Mouse (Mus musculus) forebrain, embryonic 15.5 days (tissue): ENCODE data around the gene Slc25a23. TPM values are rescaled to one million over a fixed set of nuclear protein-coding genes. Genes with fewer than 3 reads are reported as not detected.

Experiments used
- ATAC-seq: fragments of 200-750 bp; cut with Nextera tagmentation; replicated peaks from 2 replicates; pipeline ENCODE4 v1.8.0; 2017; ENCODE audit warnings: mild to moderate bottlenecking, moderate TSS enrichment, moderate library complexity
- H3K27ac ChIP-seq: fragments of 300-500 bp; sonication (generic); replicated peaks from 2 replicates; pipeline ENCODE4 v1.5.1; 2015; ENCODE audit warnings: mild to moderate bottlenecking, inconsistent platforms
- H3K27me3 ChIP-seq: fragments of 300-500 bp; sonication (generic); 2 replicates; pipeline ENCODE4 v1.6.1; 2015; ENCODE audit warnings: inconsistent platforms
- H3K36me3 ChIP-seq: fragments of 300-500 bp; sonication (generic); 2 replicates; pipeline ENCODE4 v1.6.1; 2015; ENCODE audit warnings: mild to moderate bottlenecking, inconsistent platforms
- H3K4me1 ChIP-seq: fragments of 300-500 bp; sonication (generic); 2 replicates; pipeline ENCODE4 v1.6.1; 2015; ENCODE audit warnings: inconsistent platforms
- H3K4me2 ChIP-seq: fragments of 300-500 bp; sonication (generic); replicated peaks from 2 replicates; pipeline ENCODE4 v1.6.1; 2015; ENCODE audit warnings: mild to moderate bottlenecking, inconsistent platforms
- H3K4me3 ChIP-seq: fragments of 300-500 bp; sonication (generic); 2 replicates; pipeline ENCODE4 v1.5.1; 2015; ENCODE audit warnings: mild to moderate bottlenecking, inconsistent platforms
- H3K9ac ChIP-seq: fragments of 300-500 bp; sonication (generic); replicated peaks from 2 replicates; pipeline ENCODE4 v1.6.1; 2015; ENCODE audit warnings: mild to moderate bottlenecking, inconsistent platforms
- H3K9me3 ChIP-seq: fragments of 300-500 bp; sonication (generic); 2 replicates; pipeline ENCODE4 v1.6.1; 2016; ENCODE audit warnings: inconsistent platforms
- WGBS: fragments of 180-500 bp; shearing (Covaris S2); methylation state at CpG from one replicate; pipeline ENCODE4 v1.1.7; 2015; ENCODE audit warnings: mixed read lengths; 5-methylcytosine and 5-hydroxymethylcytosine counted together
- polyA plus RNA-seq: library from polyadenylated mRNA; unstranded; fragments of >200 nt; fragmentation: Nextera tagmentation; extraction: Ambion mirVana; gene quantifications from 2 replicates; pipeline ENCODE4 v1.2.1, GENCODE M21; 2015

The Slc25a23 gene
- polyA plus RNA-seq, 1 experiment from 2014 or later = 27.6 TPM

DNA sequence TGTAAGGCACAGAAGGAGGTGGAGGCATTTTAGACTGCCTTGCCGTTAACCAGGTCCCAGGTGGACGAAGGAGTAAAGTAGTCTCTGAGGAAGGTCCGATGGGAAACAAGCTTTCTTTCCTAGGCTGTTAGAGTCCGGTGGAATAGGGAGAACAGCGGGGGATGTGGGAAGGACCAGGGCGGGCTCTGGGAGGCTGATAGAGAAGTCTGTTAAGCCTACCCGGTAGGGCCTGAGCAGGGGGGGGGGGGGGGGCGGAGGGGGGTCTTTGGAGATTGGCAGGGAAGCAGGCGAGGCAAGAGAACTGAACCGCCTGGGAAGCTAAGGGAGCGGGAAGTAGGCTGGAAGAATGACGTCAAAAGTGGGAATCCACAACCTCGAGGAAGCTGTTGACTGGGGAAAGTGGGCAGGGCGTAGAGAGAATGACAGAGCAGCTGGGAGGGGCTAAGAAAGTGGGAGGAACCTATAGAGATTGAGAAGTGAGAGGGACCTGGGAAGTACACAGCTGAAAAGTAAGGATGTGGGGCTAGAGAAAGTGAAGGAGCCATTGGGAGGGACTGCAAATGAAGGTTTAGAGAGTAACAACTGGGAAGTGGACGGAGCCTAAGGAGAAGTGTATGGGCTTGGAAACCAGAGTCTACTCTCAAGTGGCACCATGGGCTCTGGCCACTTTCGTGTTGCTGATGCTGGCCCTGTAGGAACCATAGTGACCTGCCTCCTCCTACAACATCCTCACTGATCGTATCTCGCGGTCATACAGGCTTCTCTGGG lies 36.4 kb upstream of the Slc25a23 start:
- under 1% methylated on average over 19 of the region's 19 CpGs for WGBS

DNA sequence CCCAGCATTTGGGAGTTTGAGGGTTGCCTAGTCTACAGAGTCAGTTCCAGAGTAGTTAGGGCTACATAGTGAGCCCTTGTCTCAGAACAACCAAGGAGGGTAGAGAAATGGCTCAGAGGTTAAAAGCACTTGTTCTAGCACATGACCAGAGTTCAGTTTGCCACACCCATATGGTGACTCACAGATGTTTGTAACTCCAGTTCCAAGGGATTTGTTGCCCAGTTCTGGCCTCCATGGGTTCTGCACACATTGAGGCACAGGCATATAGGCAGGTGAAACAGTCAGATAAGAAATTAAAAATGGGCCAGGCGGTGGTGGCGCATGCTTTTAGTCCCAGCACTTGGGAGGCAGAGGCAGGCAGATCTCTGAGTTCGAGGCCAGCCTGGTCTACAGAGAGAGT lies 34.6 kb upstream of the Slc25a23 start:
- no peak overlapping the region for H3K4me2 ChIP-seq
- no peaks in the 10 kb centered on the region for H3K36me3 ChIP-seq
- H3K9ac ChIP-seq = no peak overlapping the region
- ATAC-seq = no peak
- 96% methylated on average over 3 of the region's 3 CpGs for WGBS
- no peak overlapping the region for H3K4me3 ChIP-seq
- H3K27me3 ChIP-seq = no peaks in the 10 kb centered on the region
- no peak overlapping the region for H3K27ac ChIP-seq
- no peaks in the 10 kb centered on the region for H3K9me3 ChIP-seq
- peaks cover 9% of the 10 kb centered on the region for H3K4me1 ChIP-seq

More for the DNA sequence above, 36.4 kb upstream of the Slc25a23 start:
- Histone ChIP-seq H3K4me1 (peaks cover 9% of the 10 kb centered on the region), H3K4me2 (peak overlapping the region; percentile 36), H3K36me3 (no peaks in the 10 kb centered on the region), H3K9ac (no peak overlapping the region), H3K9me3 (no peaks in the 10 kb centered on the region), H3K27ac (no peak overlapping the region), H3K4me3 (peak overlapping the region; percentile 21), H3K27me3 (no peaks in the 10 kb centered on the region)
- ATAC-seq = peak; percentile 80

DNA sequence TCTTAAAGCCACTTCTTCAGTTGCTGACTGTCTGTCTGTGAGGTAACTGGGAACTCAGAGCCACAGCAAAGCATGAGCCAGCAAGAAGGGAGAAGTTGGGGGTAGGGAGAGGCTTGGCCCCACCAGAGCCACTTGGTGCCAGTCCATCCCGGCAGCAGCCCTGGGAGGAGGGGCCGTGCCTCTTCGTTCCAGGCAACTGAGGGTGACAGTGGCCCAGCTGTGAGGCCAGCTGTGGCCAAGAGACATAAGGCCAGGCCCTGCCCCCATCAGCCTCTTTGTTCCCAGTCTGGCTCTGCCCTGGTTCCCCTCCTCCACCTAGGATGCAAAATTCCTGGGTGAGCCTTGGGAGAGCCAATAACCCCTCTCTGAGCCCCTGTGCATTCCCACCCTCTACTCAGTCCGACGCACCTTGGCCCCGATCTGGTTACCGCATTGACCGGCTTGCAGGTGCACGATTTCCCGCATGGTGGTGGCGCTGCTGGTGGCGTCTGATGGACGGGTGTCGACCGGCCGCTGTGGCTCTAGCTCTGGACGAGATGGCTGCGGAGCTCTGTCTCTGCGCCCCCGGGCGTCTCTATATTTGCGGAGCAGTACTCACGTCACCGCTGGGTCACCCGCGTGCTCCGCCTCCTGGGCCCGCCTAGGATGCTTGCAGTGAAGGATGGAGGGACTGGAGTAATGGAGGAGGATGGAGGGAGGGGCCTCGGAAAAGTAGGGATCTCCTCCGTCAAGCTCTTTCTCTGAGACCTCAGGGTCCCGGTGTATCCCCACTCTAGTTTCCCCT lies 27.6 kb upstream of the Slc25a23 start, which contains the start of gene Tubb4a:
Tubb4a (minus strand) TSS at position 734 of the 784 bp plus-strand sequence.
- H3K36me3 ChIP-seq = no peaks in the 10 kb centered on the region; the same call in 1 of the 2 replicates

DNA sequence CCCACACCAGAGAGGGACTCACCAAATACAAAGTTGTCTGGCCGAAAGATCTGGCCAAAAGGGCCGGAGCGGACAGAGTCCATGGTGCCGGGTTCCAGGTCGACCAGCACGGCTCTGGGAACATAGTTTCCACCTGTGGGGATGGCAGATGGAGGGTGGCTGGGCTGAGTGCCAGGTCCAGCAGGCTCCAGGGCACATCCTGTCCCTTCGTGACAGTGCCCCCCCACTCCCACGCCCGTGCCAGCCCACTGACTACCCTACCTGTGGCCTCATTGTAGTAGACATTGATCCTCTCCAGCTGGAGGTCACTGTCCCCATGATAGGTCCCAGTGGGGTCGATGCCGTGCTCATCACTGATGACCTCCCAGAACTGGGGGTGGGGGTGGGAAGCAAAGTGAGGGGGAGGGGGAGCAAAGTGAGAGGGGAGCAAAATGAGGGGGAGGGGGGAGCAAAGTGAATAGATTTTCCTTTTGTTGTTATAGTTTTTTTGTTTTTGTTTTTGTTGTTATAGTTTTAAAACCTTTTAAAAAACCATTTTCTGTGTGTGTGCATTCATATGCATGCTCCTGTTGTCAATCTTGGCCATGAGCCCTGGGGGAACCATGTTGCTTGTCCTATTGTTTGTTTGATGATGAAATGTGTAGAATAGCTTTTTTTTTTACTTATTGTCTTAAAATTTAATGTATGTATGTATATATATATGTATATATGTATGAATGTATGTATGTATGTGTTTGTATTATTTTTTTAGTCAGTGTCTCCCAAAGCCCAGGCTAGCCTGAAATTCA lies 26.5 kb upstream of the Slc25a23 start:
- Histone ChIP-seq H3K27ac (no peak overlapping the region), H3K9ac (peak overlapping the region; percentile 83; the same call in 1 of the 2 replicates), H3K4me3 (peak overlapping the region; percentile 66), H3K36me3 (peaks cover 7% of the 10 kb centered on the region), H3K4me1 (peaks cover 20% of the 10 kb centered on the region), H3K27me3 (no peaks in the 10 kb centered on the region), H3K9me3 (no peaks in the 10 kb centered on the region), H3K4me2 (peak overlapping the region; percentile 60)
- ATAC-seq = no peak
- WGBS = 88% methylated on average over 11 of the region's 11 CpGs

More for the DNA sequence above, 27.6 kb upstream of the Slc25a23 start, which contains the start of gene Tubb4a:
- H3K27ac ChIP-seq = peak within 1 kb of the TSS; percentile 79
- WGBS = under 1% methylated on average over 31 of the region's 31 CpGs
- no peaks in the 10 kb centered on the region for H3K27me3 ChIP-seq
- H3K4me3 ChIP-seq = peak within 1 kb of the TSS; percentile 66
- H3K9ac ChIP-seq = peak within 1 kb of the TSS; percentile 83
- H3K4me1 ChIP-seq = peaks cover 20% of the 10 kb centered on the region
- ATAC-seq = peak; percentile 96
- no peaks in the 10 kb centered on the region for H3K9me3 ChIP-seq
- peak within 1 kb of the TSS; percentile 60 for H3K4me2 ChIP-seq

DNA sequence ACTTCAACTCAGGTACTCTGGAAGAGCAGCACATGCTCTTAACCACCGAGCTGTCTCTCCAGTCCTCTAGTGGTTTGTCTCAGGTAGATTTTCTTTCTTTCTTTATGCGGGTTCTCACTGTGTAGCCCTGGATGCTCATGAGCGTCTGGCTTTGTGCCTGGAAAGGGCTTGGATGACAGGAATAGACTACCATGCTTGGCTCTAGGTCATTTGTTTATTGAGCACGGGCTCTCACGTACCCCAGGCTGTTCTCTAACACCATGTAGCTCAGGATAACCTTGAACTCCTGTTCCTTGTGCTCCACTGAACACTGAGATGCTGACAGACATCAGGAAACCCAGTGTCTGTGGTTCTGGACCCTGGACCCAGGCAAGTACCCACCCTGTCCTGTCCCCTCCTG lies 22.8 kb upstream of the Slc25a23 start:
- Histone ChIP-seq H3K27ac (no peak overlapping the region), H3K9me3 (no peaks in the 10 kb centered on the region), H3K36me3 (peaks cover 23% of the 10 kb centered on the region), H3K4me2 (no peak overlapping the region), H3K4me3 (no peak overlapping the region), H3K9ac (no peak overlapping the region), H3K27me3 (no peaks in the 10 kb centered on the region), H3K4me1 (peaks cover 17% of the 10 kb centered on the region)
- no peak for ATAC-seq
- 94% methylated on average over 5 of the region's 5 CpGs for WGBS

DNA sequence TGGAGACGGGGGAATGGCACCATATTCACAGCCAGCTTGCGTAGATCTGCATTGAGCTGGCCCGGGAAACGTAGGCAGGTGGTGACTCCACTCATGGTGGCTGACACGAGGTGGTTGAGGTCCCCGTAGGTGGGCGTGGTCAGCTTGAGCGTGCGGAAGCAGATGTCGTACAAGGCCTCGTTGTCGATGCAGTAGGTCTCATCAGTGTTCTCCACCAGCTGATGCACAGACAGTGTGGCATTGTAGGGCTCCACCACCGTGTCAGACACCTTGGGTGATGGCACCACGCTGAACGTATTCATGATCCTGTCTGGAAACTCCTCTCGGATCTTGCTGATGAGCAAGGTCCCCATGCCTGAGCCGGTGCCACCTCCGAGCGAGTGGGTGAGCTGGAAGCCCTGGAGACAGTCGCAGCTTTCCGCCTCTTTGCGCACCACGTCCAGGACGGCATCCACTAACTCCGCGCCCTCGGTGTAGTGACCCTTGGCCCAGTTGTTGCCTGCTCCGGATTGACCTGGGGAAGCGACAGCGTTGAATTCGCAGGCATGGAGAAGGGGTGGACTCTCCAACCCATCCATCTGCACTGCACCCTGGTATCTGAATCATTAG lies 21.7 kb upstream of the Slc25a23 start:
- Histone ChIP-seq H3K36me3 (peaks cover 23% of the 10 kb centered on the region), H3K9me3 (no peaks in the 10 kb centered on the region), H3K4me1 (peaks cover 11% of the 10 kb centered on the region), H3K27ac (no peak overlapping the region), H3K9ac (no peak overlapping the region), H3K27me3 (no peaks in the 10 kb centered on the region), H3K4me3 (no peak overlapping the region), H3K4me2 (no peak overlapping the region)
- WGBS = 95% methylated on average over 31 of the region's 31 CpGs
- no peak for ATAC-seq

DNA sequence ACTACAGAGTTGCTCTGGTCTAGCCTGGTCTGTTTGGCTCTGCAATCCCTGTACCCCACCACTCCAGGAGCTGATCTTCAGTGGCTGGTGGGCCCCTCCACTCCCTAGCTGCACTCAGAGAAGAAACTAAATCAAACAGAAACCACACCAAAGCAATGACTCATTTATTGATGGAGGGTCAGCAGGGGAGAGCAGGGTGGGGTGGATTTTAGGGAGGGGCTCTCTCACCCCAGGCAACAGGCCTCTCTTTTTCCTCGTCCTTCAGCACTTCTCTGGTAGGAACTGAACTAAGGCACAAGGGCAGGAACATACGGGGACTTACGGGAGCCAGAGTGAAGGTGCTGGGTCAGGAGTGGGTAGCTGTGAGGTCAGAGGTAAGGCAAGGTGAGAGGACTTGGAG lies 20.3 kb upstream of the Slc25a23 start:
- no peak overlapping the region for H3K4me2 ChIP-seq
- 80% methylated on average over 3 of the region's 3 CpGs for WGBS
- H3K4me3 ChIP-seq = no peak overlapping the region
- no peak overlapping the region for H3K27ac ChIP-seq
- no peak overlapping the region for H3K9ac ChIP-seq
- H3K27me3 ChIP-seq = no peaks in the 10 kb centered on the region
- peaks cover 23% of the 10 kb centered on the region for H3K36me3 ChIP-seq
- no peak for ATAC-seq
- H3K4me1 ChIP-seq = peaks cover 4% of the 10 kb centered on the region; the same call in 1 of the 2 replicates
- no peaks in the 10 kb centered on the region for H3K9me3 ChIP-seq

DNA sequence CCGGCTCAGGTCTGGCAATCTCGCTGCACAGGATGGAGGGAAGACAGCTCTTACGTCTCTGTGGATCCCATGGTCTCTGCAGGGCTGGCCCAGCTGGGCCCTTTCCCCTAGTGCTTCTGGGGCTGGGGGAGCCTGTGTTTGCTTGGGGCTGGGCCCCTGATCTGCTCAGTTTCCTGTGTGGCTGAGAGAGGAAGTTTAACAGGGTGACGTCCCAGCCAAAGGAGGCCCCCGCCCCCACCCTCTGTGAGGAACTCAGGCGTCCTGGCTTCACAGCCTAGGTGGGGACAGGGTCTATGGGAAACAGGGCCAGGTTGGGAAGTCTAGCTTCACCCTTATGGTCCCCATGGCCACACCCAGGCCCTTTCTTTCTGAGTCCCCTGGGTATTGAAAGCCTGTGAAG lies 18.7 kb upstream of the Slc25a23 start, which contains the start of gene Dennd1c:
Dennd1c (minus strand) TSS at position 179 of the 400 bp plus-strand sequence.
- ATAC-seq = peak; percentile 15; the same call in 1 of the 2 replicates
- no peak within 1 kb of the TSS for H3K4me2 ChIP-seq
- H3K9me3 ChIP-seq = no peaks in the 10 kb centered on the region
- no peaks in the 10 kb centered on the region for H3K27me3 ChIP-seq
- no peak within 1 kb of the TSS for H3K9ac ChIP-seq
- no peaks in the 10 kb centered on the region for H3K4me1 ChIP-seq
- WGBS = 68% methylated on average over 6 of the region's 6 CpGs
- H3K4me3 ChIP-seq = no peak within 1 kb of the TSS
- H3K27ac ChIP-seq = no peak within 1 kb of the TSS
- H3K36me3 ChIP-seq = peaks cover 23% of the 10 kb centered on the region

DNA sequence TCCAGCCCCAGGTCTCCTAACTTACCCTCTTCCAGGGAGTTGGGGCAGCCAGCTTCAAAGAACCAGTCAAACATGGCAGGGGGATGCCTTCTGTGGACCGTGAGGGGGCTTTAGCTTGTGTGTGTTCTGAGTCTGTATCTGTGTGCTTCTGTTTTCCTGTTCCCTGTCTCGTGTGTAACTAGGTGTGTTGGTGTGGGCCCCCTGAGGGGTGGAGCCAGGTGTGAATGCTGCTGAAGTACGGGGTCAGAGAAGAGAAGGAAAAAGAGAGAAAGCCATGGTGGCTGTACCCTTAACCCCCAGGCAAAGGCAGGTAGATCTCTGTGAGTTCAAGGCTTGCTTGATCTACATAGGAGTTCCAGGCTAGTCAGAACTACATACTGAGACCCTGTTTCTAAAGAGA lies 17.3 kb upstream of the Slc25a23 start:
- ATAC-seq = no peak
- H3K27ac ChIP-seq = no peak overlapping the region
- H3K27me3 ChIP-seq = no peaks in the 10 kb centered on the region
- H3K9ac ChIP-seq = no peak overlapping the region
- H3K4me1 ChIP-seq = no peaks in the 10 kb centered on the region
- H3K4me3 ChIP-seq = no peak overlapping the region
- H3K36me3 ChIP-seq = peaks cover 23% of the 10 kb centered on the region
- no peak overlapping the region for H3K4me2 ChIP-seq
- 68% methylated on average over 3 of the region's 3 CpGs for WGBS
- no peaks in the 10 kb centered on the region for H3K9me3 ChIP-seq

DNA sequence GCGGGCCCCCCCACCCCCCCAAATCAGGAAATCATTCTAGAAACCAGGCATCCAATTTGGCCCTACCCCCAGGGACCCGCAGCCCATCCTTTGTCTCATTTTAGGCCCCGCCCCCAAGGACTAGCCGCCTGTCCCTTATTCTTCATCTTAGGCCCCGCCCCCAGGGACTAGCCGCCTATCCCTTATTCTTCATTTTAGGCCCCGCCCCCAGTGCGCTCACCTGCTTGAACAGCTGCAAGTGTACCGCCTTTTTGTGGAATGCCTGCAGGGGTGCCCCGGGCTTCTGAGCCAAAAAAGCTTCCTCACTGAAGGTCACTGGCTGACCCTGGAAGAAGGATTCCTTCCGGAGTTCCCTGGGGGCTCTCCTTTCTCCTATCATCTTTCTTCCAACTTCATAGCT lies 11.0 kb upstream of the Slc25a23 start:
- Histone ChIP-seq H3K4me3 (peak overlapping the region; percentile 22; the same call in 1 of the 2 replicates), H3K9ac (no peak overlapping the region)
- 0 out of 2 replicates have a peak, but pooled peaks have one; percentile 50 for ATAC-seq

DNA sequence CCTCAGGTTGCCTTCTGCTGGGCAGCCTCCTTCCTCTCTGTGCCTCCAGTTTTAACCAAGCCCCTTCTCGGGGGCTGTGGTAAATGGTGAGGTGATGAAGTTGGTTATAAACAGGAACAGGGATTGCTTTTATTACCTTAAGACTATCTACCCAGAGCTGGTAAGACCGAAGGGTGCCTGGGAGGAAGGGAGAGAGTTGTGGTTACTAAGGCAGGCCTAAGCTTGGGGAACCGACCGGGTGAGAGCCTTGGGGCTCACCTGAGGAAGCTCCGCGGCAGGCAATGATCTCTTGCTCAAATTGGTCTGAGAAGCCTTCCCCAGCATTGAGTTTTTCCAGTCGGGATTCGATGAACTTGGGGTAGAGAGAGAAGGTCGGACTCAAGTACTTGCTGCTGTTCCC lies 10.6 kb upstream of the Slc25a23 start:
- ATAC-seq = no peak
- Histone ChIP-seq H3K4me1 (no peaks in the 10 kb centered on the region), H3K9ac (peak overlapping the region; percentile 23; the same call in 1 of the 2 replicates), H3K4me3 (peak overlapping the region; percentile 22), H3K4me2 (peak overlapping the region; percentile 30), H3K36me3 (no peaks in the 10 kb centered on the region), H3K9me3 (no peaks in the 10 kb centered on the region), H3K27me3 (no peaks in the 10 kb centered on the region), H3K27ac (no peak overlapping the region)
- 11% methylated on average over 9 of the region's 9 CpGs for WGBS

More for the DNA sequence above, 11.0 kb upstream of the Slc25a23 start:
- Histone ChIP-seq H3K9me3 (no peaks in the 10 kb centered on the region), H3K36me3 (no peaks in the 10 kb centered on the region), H3K4me2 (peak overlapping the region; percentile 30), H3K27ac (no peak overlapping the region), H3K4me1 (no peaks in the 10 kb centered on the region), H3K27me3 (no peaks in the 10 kb centered on the region)
- WGBS = 2% methylated on average over 11 of the region's 11 CpGs
